Mouse (Mus musculus): Measurements from ENCODE around the gene Chd4.

- TF ChIP-seq CTCF (IDR thresholded peaks at IDR 0.05): no peak
- no peak for TF ChIP-seq EP300 (IDR thresholded peaks at IDR 0.05)
These were observed 61.3 kb downstream of the Chd4 start for GRCm38 (mm10) chr6:125156903-125157614.

All from lung, postnatal 0 days (tissue).